Mouse (Mus musculus) liver, postnatal 0 days (tissue): Measurements from ENCODE around the gene Krtap10-10.

ENCODE experiments used
- CTCF ChIP-seq: sonication (generic); IDR thresholded peaks from 2 replicates; pipeline ENCODE4 v1.5.1; 2016; ENCODE audit warnings: antibody characterized with exemption, low read depth
- EP300 ChIP-seq: IDR thresholded peaks from 2 replicates; pipeline ENCODE4 v1.6.1; 2016; ENCODE audit warnings: antibody characterized with exemption, low read depth, mild to moderate bottlenecking

GRCm38 (mm10) chr10:77804095-77804494 lies 31.7 kb upstream of the Krtap10-10 start:
- TF ChIP-seq CTCF: no peak
- TF ChIP-seq EP300: no peak
